8 mouse cellular contexts compared by ENCODE assay signal in genomic region chr4:40970592-40970841, GRCm38 (mm10). TPM values are rescaled to one million over a fixed set of nuclear protein-coding genes. Genes with fewer than 3 reads are reported as not detected.
DNase-seq lines count a peak whose midpoint lies in the region; ATAC-seq and TF ChIP-seq lines count a peak whose summit lies in the region.

No protein-coding gene starts in this region.

- no peak; the same call in 1 of the 2 replicates for TF ChIP-seq CTCF in kidney, postnatal 0 days (IDR thresholded peaks at IDR 0.05; ENCODE audit: low read depth)

- DNase-seq in kidney, postnatal 0 days (ENCODE audit: low spot score) = no peak
- DNase-seq in kidney, postnatal 36 days = no peak
- DNase-seq in embryonic facial prominence, embryonic 11.5 days (ENCODE audit: low spot score) = no peak
- DNase-seq in T-cell, adult 2 months (ENCODE audit: low spot score) = no peak
- no peak for DNase-seq in adrenal gland, postnatal 10 days
- no peak for DNase-seq in Muller cell, postnatal 12 days (ENCODE audit: inconsistent ontology term)

- no peaks in the 10 kb centered on the region for H3K27me3 ChIP-seq in kidney, postnatal 0 days (ENCODE audit: insufficient read depth, low read length)
- no peaks in the 10 kb centered on the region for H3K27me3 ChIP-seq in embryonic facial prominence, embryonic 11.5 days (ENCODE audit: control insufficient read depth, insufficient read depth, low read length)
- no peaks in the 10 kb centered on the region for H3K27me3 ChIP-seq in hindbrain, embryonic 16.5 days (replicated peaks; ENCODE audit: control insufficient read depth, insufficient read depth, low read length)
- H3K27me3 ChIP-seq in midbrain, embryonic 16.5 days (ENCODE audit: control insufficient read depth, insufficient read depth, low read depth, low read length) = no peaks in the 10 kb centered on the region

- H3K9me3 ChIP-seq in kidney, postnatal 0 days (replicated peaks; ENCODE audit: low read length) = no peaks in the 10 kb centered on the region
- no peaks in the 10 kb centered on the region for H3K9me3 ChIP-seq in embryonic facial prominence, embryonic 11.5 days (replicated peaks; ENCODE audit: control insufficient read depth, low read length)
- no peaks in the 10 kb centered on the region for H3K9me3 ChIP-seq in hindbrain, embryonic 16.5 days (ENCODE audit: control insufficient read depth, low read length)
- H3K9me3 ChIP-seq in midbrain, embryonic 16.5 days (replicated peaks; ENCODE audit: control insufficient read depth, low read length, poor library complexity, severe bottlenecking) = no peaks in the 10 kb centered on the region

- peaks cover 13% of the 10 kb centered on the region; the same call in 1 of the 2 replicates for H3K36me3 ChIP-seq in kidney, postnatal 0 days (ENCODE audit: insufficient read depth, low read length)
- H3K36me3 ChIP-seq in embryonic facial prominence, embryonic 11.5 days (replicated peaks; ENCODE audit: control insufficient read depth, insufficient read depth, low read depth, low read length) = no peaks in the 10 kb centered on the region
- H3K36me3 ChIP-seq in hindbrain, embryonic 16.5 days (ENCODE audit: control insufficient read depth, insufficient read depth, low read length) = peaks cover 11% of the 10 kb centered on the region; the same call in 1 of the 2 replicates
- peaks cover 3% of the 10 kb centered on the region; the same call in 1 of the 2 replicates for H3K36me3 ChIP-seq in midbrain, embryonic 16.5 days (ENCODE audit: control insufficient read depth, insufficient read depth, low read length)

- H3K9ac ChIP-seq in kidney, postnatal 0 days (ENCODE audit: low read depth, low read length) = peak overlapping the region; percentile 92
- H3K9ac ChIP-seq in embryonic facial prominence, embryonic 11.5 days (replicated peaks; ENCODE audit: low read length) = peak overlapping the region; percentile 84
- peak overlapping the region; percentile 91 for H3K9ac ChIP-seq in hindbrain, embryonic 16.5 days (ENCODE audit: low read depth, low read length)
- H3K9ac ChIP-seq in midbrain, embryonic 16.5 days (ENCODE audit: low read depth, low read length) = peak overlapping the region; percentile 85

- no peak for ATAC-seq in kidney, postnatal 0 days (replicated peaks; ENCODE audit: low FRiP score, low read depth)
- no peak; the same call in 1 of the 2 replicates for ATAC-seq in embryonic facial prominence, embryonic 11.5 days (replicated peaks; ENCODE audit: insufficient number of reproducible peaks, low FRiP score, low TSS enrichment, low read depth)
- no peak; the same call in 1 of the 2 replicates for ATAC-seq in hindbrain, embryonic 16.5 days
- peak; percentile 68; the same call in 1 of the 2 replicates for ATAC-seq in midbrain, embryonic 16.5 days

- peak overlapping the region; percentile 96 for H3K4me3 ChIP-seq in kidney, postnatal 0 days (replicated peaks; ENCODE audit: low read depth, low read length)
- H3K4me3 ChIP-seq in embryonic facial prominence, embryonic 11.5 days (ENCODE audit: low read depth, low read length) = peak overlapping the region; percentile 99
- H3K4me3 ChIP-seq in hindbrain, embryonic 16.5 days (ENCODE audit: low read length) = peak overlapping the region; percentile 96
- H3K4me3 ChIP-seq in midbrain, embryonic 16.5 days (ENCODE audit: low read depth, low read length) = peak overlapping the region; percentile 91

- H3K4me2 ChIP-seq in kidney, postnatal 0 days (ENCODE audit: low read length) = peak overlapping the region; percentile 55
- peak overlapping the region; percentile 68 for H3K4me2 ChIP-seq in embryonic facial prominence, embryonic 11.5 days (ENCODE audit: low read depth, low read length)
- peak overlapping the region; percentile 80 for H3K4me2 ChIP-seq in hindbrain, embryonic 16.5 days (ENCODE audit: low read length)
- peak overlapping the region; percentile 73 for H3K4me2 ChIP-seq in midbrain, embryonic 16.5 days (ENCODE audit: low read length)

- peak overlapping the region; percentile 96 for H3K27ac ChIP-seq in kidney, postnatal 0 days
- H3K27ac ChIP-seq in embryonic facial prominence, embryonic 11.5 days (replicated peaks; ENCODE audit: low read depth, low read length) = peak overlapping the region; percentile 73
- H3K27ac ChIP-seq in hindbrain, embryonic 16.5 days (ENCODE audit: low read depth, low read length) = peak overlapping the region; percentile 93
- peak overlapping the region; percentile 90 for H3K27ac ChIP-seq in midbrain, embryonic 16.5 days (ENCODE audit: low read length)

- WGBS in kidney, postnatal 0 days = under 1% methylated on average over 15 of the region's 16 CpGs
- 1% methylated on average over 16 of the region's 16 CpGs for WGBS in embryonic facial prominence, embryonic 11.5 days
- 0% methylated on average over 15 of the region's 16 CpGs for WGBS in hindbrain, embryonic 16.5 days
- under 1% methylated on average over 16 of the region's 16 CpGs for WGBS in midbrain, embryonic 16.5 days

- no peaks in the 10 kb centered on the region for H3K4me1 ChIP-seq in kidney, postnatal 0 days (replicated peaks; ENCODE audit: insufficient read depth, low read length)
- no peaks in the 10 kb centered on the region for H3K4me1 ChIP-seq in embryonic facial prominence, embryonic 11.5 days (ENCODE audit: control insufficient read depth, insufficient read depth, low read length)
- peaks cover 17% of the 10 kb centered on the region for H3K4me1 ChIP-seq in hindbrain, embryonic 16.5 days (ENCODE audit: control insufficient read depth, insufficient read depth, low read depth, low read length)
- peaks cover 18% of the 10 kb centered on the region for H3K4me1 ChIP-seq in midbrain, embryonic 16.5 days (ENCODE audit: control insufficient read depth, insufficient read depth, low read length)

RNA-seq across cellular contexts. Expression of gene Nfx1, which starts 0.2 kb away (rescaled TPM):
- polyA plus RNA-seq in kidney, postnatal 0 days (2015; fragmentation: Nextera tagmentation; extraction: Ambion mirVana) = 55.1 and 56.5 TPM in 2 replicates
- 93.7 and 97.1 TPM in 2 replicates for polyA plus RNA-seq in embryonic facial prominence, embryonic 11.5 days (2014; fragmentation: Nextera tagmentation; extraction: Ambion mirVana)
- 87.5 and 102 TPM in 2 replicates for polyA plus RNA-seq in hindbrain, embryonic 16.5 days (2015; fragmentation: Nextera tagmentation; extraction: Ambion mirVana)
- polyA plus RNA-seq in midbrain, embryonic 16.5 days (2015; fragmentation: Nextera tagmentation; extraction: Ambion mirVana) = 115 and 120 TPM in 2 replicates
- 10 to 100 TPM; 54.9 to 66.9 TPM for total RNA-seq in adrenal gland, postnatal 10 days (2021)

RNA-seq across cellular contexts. Expression of gene Chmp5, which starts 22.3 kb away (rescaled TPM):
- 160 and 164 TPM in 2 replicates for polyA plus RNA-seq in kidney, postnatal 0 days (2015; fragmentation: Nextera tagmentation; extraction: Ambion mirVana)
- polyA plus RNA-seq in embryonic facial prominence, embryonic 11.5 days (2014; fragmentation: Nextera tagmentation; extraction: Ambion mirVana) = 122 and 142 TPM in 2 replicates
- polyA plus RNA-seq in hindbrain, embryonic 16.5 days (2015; fragmentation: Nextera tagmentation; extraction: Ambion mirVana) = 147 TPM in 2 replicates
- 157 and 161 TPM in 2 replicates for polyA plus RNA-seq in midbrain, embryonic 16.5 days (2015; fragmentation: Nextera tagmentation; extraction: Ambion mirVana)
- 10 to 100 TPM; 62.5 to 69.9 TPM for total RNA-seq in adrenal gland, postnatal 10 days (2021)

RNA-seq across cellular contexts. Expression of gene Bag1, which starts 22.4 kb away (rescaled TPM):
- 284 and 295 TPM in 2 replicates for polyA plus RNA-seq in kidney, postnatal 0 days (2015; fragmentation: Nextera tagmentation; extraction: Ambion mirVana)
- 271 and 295 TPM in 2 replicates for polyA plus RNA-seq in embryonic facial prominence, embryonic 11.5 days (2014; fragmentation: Nextera tagmentation; extraction: Ambion mirVana)
- polyA plus RNA-seq in hindbrain, embryonic 16.5 days (2015; fragmentation: Nextera tagmentation; extraction: Ambion mirVana) = 182 and 191 TPM in 2 replicates
- 166 and 181 TPM in 2 replicates for polyA plus RNA-seq in midbrain, embryonic 16.5 days (2015; fragmentation: Nextera tagmentation; extraction: Ambion mirVana)
- 100 to 1,000 TPM; 257 to 267 TPM for total RNA-seq in adrenal gland, postnatal 10 days (2021)

RNA-seq across cellular contexts. Expression of gene Spink4, which starts 50.7 kb away (rescaled TPM):
- 0.41 and 1.0 TPM in 2 replicates for polyA plus RNA-seq in kidney, postnatal 0 days (2015; fragmentation: Nextera tagmentation; extraction: Ambion mirVana)
- polyA plus RNA-seq in embryonic facial prominence, embryonic 11.5 days (2014; fragmentation: Nextera tagmentation; extraction: Ambion mirVana) = not detected in 2 replicates
- polyA plus RNA-seq in hindbrain, embryonic 16.5 days (2015; fragmentation: Nextera tagmentation; extraction: Ambion mirVana) = not detected in 2 replicates
- not detected in 2 replicates for polyA plus RNA-seq in midbrain, embryonic 16.5 days (2015; fragmentation: Nextera tagmentation; extraction: Ambion mirVana)
- total RNA-seq in adrenal gland, postnatal 10 days (2021) = 1 to 10 TPM; 4.6 to 4.8 TPM
